Mouse (Mus musculus) liver, postnatal 0 days (tissue): ENCODE measurements around the gene Dnajc28. TPM values are rescaled to one million over a fixed set of nuclear protein-coding genes. Genes with fewer than 3 reads are reported as not detected.
"Not testable (repeated sequence)": the region's sequence is repeated elsewhere in the genome, so short reads cannot be mapped to it uniquely, and the experiment has no call there.

Source experiments
- ATAC-seq: fragments of 200-750 bp; cut with Nextera tagmentation; 2 replicates; pipeline ENCODE4 v1.8.0; 2017; ENCODE audit warnings: mild to moderate bottlenecking, moderate library complexity
- DNase-seq: peaks from one replicate; pipeline ENCODE4 v3.0.0-alpha.2; 2016
- H3K27ac ChIP-seq: fragments of 300-500 bp; sonication (generic); 2 replicates; pipeline ENCODE4 v1.5.1; 2014; ENCODE audit warnings: antibody characterized with exemption, moderate library complexity, mild to moderate bottlenecking, low read depth
- H3K27me3 ChIP-seq: fragments of 300-500 bp; sonication (generic); 2 replicates; pipeline ENCODE4 v1.6.1; 2014; ENCODE audit warnings: low read length, control low read depth, mixed read lengths; ENCODE audit not compliant: insufficient read depth
- H3K36me3 ChIP-seq: fragments of 300-500 bp; sonication (generic); replicated peaks from 2 replicates; pipeline ENCODE4 v1.6.1; 2014; ENCODE audit warnings: mild to moderate bottlenecking, control low read depth, low read length, moderate library complexity, mixed read lengths; ENCODE audit not compliant: insufficient read depth
- H3K4me1 ChIP-seq: fragments of 300-500 bp; sonication (generic); 2 replicates; pipeline ENCODE4 v1.6.1; 2014; ENCODE audit warnings: antibody characterized with exemption, mild to moderate bottlenecking, control low read depth; ENCODE audit not compliant: insufficient read depth
- H3K4me2 ChIP-seq: fragments of 300-500 bp; sonication (generic); 2 replicates; pipeline ENCODE4 v1.6.1; 2014; ENCODE audit warnings: low read depth, mild to moderate bottlenecking, low read length, moderate library complexity, mixed read lengths
- H3K4me3 ChIP-seq: fragments of 300-500 bp; sonication (generic); 2 replicates; pipeline ENCODE4 v1.5.1; 2014; ENCODE audit warnings: low read depth, low read length
- H3K9ac ChIP-seq: fragments of 300-500 bp; sonication (generic); replicated peaks from 2 replicates; pipeline ENCODE4 v1.6.1; 2014; ENCODE audit warnings: mild to moderate bottlenecking, moderate library complexity
- H3K9me3 ChIP-seq: fragments of 300-500 bp; sonication (generic); 2 replicates; pipeline ENCODE4 v1.6.1; 2016; ENCODE audit warnings: mild to moderate bottlenecking, control low read depth, low read length, mixed read lengths
- CTCF ChIP-seq: sonication (generic); IDR thresholded peaks from 2 replicates; pipeline ENCODE4 v1.5.1; 2016; ENCODE audit warnings: antibody characterized with exemption, low read depth
- EP300 ChIP-seq: IDR thresholded peaks from 2 replicates; pipeline ENCODE4 v1.6.1; 2016; ENCODE audit warnings: antibody characterized with exemption, low read depth, mild to moderate bottlenecking
- WGBS: fragments of 180-500 bp; shearing (Covaris S2); extraction: QIAGEN DNeasy Blood & Tissue Kit; methylation state at CpG from one replicate; pipeline ENCODE4 v1.1.7; 2014; ENCODE audit not compliant: insufficient replicate concordance; 5-methylcytosine and 5-hydroxymethylcytosine counted together
- polyA plus RNA-seq: library from polyadenylated mRNA; unstranded; fragments of >200 nt; fragmentation: Nextera tagmentation; extraction: Ambion mirVana; gene quantifications from 2 replicates; pipeline ENCODE4 v1.2.1, GENCODE M21; 2015

Dnajc28 gene
- polyA plus RNA-seq, 1 experiment from 2014 or later, result 4.3 TPM

DNA sequence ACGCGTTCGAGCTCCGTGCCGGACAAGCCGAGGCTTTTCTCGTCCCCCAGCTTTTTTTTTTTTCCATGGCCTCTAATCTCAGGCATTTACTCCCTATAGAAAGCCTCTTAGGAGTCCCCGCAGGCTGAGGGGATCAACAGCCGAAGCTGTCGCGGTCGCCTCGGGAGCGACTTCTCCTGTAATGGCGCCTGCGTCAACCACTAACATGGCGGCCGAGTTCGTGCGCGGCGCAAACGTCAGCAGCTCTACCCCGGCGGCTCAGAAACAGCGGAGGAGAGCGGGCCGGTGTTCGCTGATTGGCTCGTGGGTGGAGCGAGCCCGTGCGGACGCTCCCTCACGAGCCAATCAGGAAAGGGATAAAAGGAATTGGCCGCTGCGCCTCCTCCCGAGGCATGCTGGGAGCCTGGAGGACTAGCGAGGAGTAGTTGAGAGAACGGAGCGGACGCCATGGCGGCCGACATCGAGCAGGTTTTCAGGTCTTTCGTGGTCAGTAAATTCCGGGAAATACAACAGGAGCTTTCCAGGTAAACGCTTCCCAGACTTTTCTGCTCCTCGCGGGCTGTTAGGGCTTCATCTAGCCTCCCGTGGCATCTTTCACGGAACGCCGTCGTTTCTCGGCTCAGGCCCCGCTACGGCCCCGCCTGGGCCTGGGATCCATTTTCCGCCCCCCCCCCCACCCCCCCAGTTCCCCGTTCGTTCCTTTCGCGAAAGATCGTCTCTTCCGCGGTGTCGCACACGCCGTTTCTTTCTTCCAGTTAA, 28.8 kb upstream of the Dnajc28 start, which contains the start of gene Son:
Son (plus strand) TSS at position 46 of the 759 bp plus-strand sequence.
- peaks cover 22% of the 10 kb centered on the region for H3K36me3 ChIP-seq
- H3K27me3 ChIP-seq, result no peaks in the 10 kb centered on the region
- WGBS, result under 1% methylated on average over 65 of the region's 70 CpGs
- H3K4me3 ChIP-seq, result peak within 1 kb of the TSS; percentile 71
- DNase-seq (peak; percentile 95), ATAC-seq (peak; percentile 92)
- H3K4me2 ChIP-seq, result peak within 1 kb of the TSS; percentile 99
- no peaks in the 10 kb centered on the region for H3K9me3 ChIP-seq
- H3K4me1 ChIP-seq, result peaks cover 16% of the 10 kb centered on the region
- TF ChIP-seq CTCF (no peak), EP300 (peak; percentile 49; the same call in 1 of the 2 replicates)
- peak within 1 kb of the TSS; percentile 96 for H3K9ac ChIP-seq
- H3K27ac ChIP-seq, result peak within 1 kb of the TSS; percentile 100

DNA sequence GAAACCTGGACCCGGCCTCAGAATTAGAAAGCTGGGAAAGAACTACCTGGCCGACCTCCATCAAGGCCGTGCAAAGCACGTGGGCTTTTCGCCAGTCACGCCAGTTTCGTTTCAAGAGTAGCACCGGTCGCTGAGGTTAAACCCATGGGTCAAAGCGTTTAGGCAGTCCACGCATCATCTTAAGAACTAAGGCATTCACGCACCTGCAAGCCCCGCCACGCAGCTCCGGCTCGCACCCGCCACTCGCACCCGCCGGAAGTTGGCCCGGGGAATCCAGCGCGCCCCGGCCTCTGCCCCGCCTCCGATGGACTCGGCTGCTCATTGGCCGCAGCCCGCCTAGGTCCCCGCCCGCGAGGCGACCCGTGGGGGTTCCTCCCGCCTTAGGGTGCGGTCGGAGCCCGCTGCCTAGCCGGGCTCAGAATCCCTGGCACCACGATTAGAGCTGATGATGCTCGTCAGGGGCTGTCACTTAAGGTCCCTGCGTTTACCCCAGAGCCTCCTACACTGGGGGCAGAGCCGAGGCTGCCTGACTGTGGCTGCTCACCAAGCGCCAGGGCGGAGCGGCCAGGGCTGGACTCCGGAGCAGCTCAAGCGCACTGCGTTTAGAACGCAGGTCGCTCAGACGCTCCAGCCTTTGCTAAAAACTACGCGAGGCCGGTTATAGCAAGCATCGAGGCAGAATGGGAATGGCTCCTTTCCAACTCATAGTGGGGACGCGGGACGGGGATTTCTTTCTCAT, 28.0 kb upstream of the Dnajc28 start, which contains the start of gene Gart:
Gart (minus strand) TSS at position 272 of the 739 bp plus-strand sequence.
- Histone ChIP-seq H3K27ac (peak within 1 kb of the TSS; percentile 100), H3K27me3 (no peaks in the 10 kb centered on the region), H3K4me3 (peak within 1 kb of the TSS; percentile 71), H3K36me3 (peaks cover 22% of the 10 kb centered on the region), H3K4me1 (peaks cover 16% of the 10 kb centered on the region), H3K4me2 (peak within 1 kb of the TSS; percentile 99), H3K9ac (peak within 1 kb of the TSS; percentile 96), H3K9me3 (no peaks in the 10 kb centered on the region)
- ATAC-seq (peak; percentile 80), DNase-seq (peak; percentile 96)
- 1% methylated on average over 59 of the region's 59 CpGs for WGBS
- TF ChIP-seq CTCF, result no peak
- TF ChIP-seq EP300, result no peak

DNA sequence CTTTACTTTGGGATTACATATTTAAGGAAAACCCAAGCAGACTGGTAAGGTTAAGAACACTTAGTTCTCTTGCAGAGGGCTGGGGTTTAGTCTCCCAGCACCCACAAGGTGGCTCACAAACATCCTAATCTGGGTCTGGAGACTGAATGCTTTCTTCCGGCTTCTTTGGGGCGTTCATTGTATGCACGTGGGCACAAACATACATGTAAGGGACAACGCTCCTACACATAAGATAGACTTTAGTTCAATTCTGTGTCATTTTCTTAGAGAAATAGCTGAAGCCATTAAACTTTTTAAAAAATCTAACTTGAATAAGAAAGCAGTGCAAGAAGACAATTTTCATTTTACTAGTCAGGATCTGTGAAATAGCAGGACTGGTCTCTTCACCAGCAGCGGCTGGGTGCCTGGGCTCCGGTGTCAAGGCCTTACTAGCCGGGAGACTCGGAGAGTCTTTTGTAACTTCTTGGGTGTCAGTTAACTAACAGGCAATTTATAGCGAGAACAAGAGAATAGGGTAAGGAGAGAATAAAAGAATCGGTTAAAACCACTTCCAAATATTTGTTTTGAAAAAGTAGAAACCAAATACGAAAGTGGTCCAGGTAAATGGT, 27.3 kb upstream of the Dnajc28 start:
- no peak for DNase-seq
- Histone ChIP-seq H3K9me3 (no peaks in the 10 kb centered on the region), H3K4me3 (peak overlapping the region; percentile 71), H3K27ac (peak overlapping the region; percentile 100), H3K4me2 (peak overlapping the region; percentile 99), H3K4me1 (peaks cover 16% of the 10 kb centered on the region), H3K27me3 (no peaks in the 10 kb centered on the region), H3K9ac (peak overlapping the region; percentile 96), H3K36me3 (peaks cover 24% of the 10 kb centered on the region)
- TF ChIP-seq EP300 (0 out of 2 replicates have a peak, but pooled peaks have one; percentile 13), CTCF (peak; percentile 42)
- no peak for ATAC-seq
- WGBS, result under 1% methylated on average over 11 of the region's 11 CpGs

DNA sequence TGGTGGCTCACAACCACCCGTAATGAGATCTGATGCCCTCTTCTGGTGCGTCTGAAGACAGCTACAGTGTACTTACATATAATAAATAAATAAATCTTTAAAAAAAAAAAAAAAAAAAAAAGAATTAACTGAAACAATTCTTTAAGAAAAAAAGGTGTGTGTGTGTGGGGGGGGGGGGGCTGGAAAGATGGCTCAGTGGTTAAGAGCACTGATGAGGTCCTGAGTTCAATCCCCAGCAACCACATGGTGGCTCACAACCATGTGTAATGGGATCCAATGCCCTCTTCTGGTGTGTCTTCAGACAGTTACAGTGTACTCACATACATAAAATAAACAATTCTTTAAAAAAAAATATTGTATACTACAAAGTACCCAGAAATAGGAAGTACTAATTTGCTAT, 26.6 kb upstream of the Dnajc28 start:
- DNase-seq, ATAC-seq, H3K27me3 ChIP-seq, H3K27ac ChIP-seq, H3K9me3 ChIP-seq, H3K4me2 ChIP-seq, H3K9ac ChIP-seq: not testable (repeated sequence)
- Histone ChIP-seq H3K4me3 (0 out of 2 replicates have a peak overlapping the region, but pooled peaks have one; percentile 71), H3K36me3 (peaks cover 23% of the 10 kb centered on the region), H3K4me1 (peaks cover 13% of the 10 kb centered on the region)
- peak; percentile 14; the same call in 1 of the 2 replicates for TF ChIP-seq CTCF
- no CpG with 5 or more reads among the region's 2 CpGs for WGBS

DNA sequence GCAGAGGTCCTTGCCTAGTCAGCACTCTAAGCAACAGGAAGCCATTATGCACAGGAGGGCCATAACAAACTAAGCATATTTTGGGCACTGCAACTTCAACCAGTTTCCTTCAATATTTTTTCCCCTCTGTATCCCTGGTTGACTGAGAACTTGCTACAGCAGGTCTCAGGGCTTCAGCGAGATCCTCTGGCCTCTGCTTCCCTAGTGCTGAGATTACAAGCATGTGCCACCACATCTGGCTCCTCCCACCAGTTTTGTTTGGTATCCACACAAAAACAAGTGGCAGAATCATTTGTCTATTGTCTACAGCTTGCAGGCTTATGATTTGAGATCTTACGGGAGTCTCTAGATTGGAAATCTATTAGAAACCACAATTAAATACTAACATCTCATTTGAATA, 26.1 kb upstream of the Dnajc28 start:
- Histone ChIP-seq H3K4me2 (no peak overlapping the region), H3K36me3 (peaks cover 27% of the 10 kb centered on the region), H3K27ac (no peak overlapping the region), H3K4me3 (no peak overlapping the region), H3K27me3 (no peaks in the 10 kb centered on the region), H3K9ac (no peak overlapping the region), H3K9me3 (no peaks in the 10 kb centered on the region), H3K4me1 (peaks cover 9% of the 10 kb centered on the region; the same call in 1 of the 2 replicates)
- 59% methylated on average over 2 of the region's 2 CpGs for WGBS
- TF ChIP-seq EP300 (no peak), CTCF (no peak)
- ATAC-seq (no peak), DNase-seq (no peak)

DNA sequence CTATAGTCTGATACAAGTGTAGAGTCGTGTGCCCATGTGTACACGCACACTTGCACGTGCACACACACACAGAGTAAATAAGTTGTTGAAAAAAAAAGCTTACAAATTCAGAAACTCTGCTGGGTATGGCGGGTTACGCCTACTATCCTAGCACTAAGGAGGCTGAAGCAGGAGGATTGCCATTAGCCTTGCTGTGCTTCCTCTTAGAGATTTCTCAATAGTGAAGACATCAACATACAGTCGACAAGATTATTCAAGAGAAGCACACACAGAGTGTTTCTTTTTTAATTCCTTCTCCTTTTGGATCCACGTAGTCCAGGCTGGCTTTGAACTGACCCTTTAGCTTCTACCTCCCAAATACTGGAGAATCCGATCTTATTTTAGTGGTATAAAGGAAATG, 21.3 kb upstream of the Dnajc28 start:
- no peaks in the 10 kb centered on the region for H3K9me3 ChIP-seq
- ATAC-seq (no peak), DNase-seq (no peak)
- no peak overlapping the region for H3K4me2 ChIP-seq
- no peak for TF ChIP-seq EP300
- no peak for TF ChIP-seq CTCF
- no peak overlapping the region for H3K27ac ChIP-seq
- peaks cover 4% of the 10 kb centered on the region; the same call in 1 of the 2 replicates for H3K4me1 ChIP-seq
- H3K27me3 ChIP-seq, result no peaks in the 10 kb centered on the region
- 78% methylated on average over 8 of the region's 8 CpGs for WGBS
- peaks cover 72% of the 10 kb centered on the region for H3K36me3 ChIP-seq
- no peak overlapping the region for H3K9ac ChIP-seq
- no peak overlapping the region for H3K4me3 ChIP-seq
